ENCODE assay signal across 8 mouse cellular contexts in the genomic region with DNA sequence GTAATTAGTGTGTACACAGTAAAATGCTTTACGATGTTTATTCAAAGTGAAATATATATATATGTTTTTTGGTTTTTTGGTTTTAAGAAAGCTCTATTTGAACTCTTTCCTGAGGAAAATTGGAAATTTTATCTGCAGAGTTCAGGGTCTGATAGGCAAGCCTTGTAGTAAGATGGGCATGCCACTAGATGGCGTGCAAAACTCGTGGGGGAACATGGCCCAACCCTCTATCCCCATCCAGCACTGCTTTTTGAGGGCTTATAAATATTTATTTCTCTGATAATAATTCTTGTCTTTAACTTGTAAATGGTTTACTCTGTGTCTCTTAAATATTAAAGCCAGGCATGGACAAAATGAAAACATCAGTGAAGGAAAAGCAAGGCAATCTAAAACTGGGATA.
A peak's percentile ranks its signal among the peaks of the same experiment; 100 is the strongest.
DNase-seq lines count a peak whose midpoint lies in the region; ATAC-seq and TF ChIP-seq lines count a peak whose summit lies in the region.

No protein-coding gene starts in this region.

- H3K4me2 ChIP-seq in kidney, embryonic 14.5 days (replicated peaks; ENCODE audit: low read depth, low read length), result no peak overlapping the region
- no peak overlapping the region for H3K4me2 ChIP-seq in intestine, embryonic 16.5 days (ENCODE audit: low read depth, low read length)
- H3K4me2 ChIP-seq in lung, embryonic 14.5 days, result no peak overlapping the region

- CTCF ChIA-PET in Patski (lab: Charles Lee), result interaction anchor here (1.7 kb wide), 1 partner anchor 424 kb away, joined by 5 read pairs; no protein-coding TSS in a partner anchor

- TF ChIP-seq POLR2A in kidney, adult 2 months (IDR thresholded peaks at IDR 0.05; ENCODE audit: low read depth, low read length), result no peak

- no peak overlapping the region for H3K27ac ChIP-seq in kidney, adult 2 months (ENCODE audit: insufficient read depth, low read depth, low read length)
- H3K27ac ChIP-seq in kidney, embryonic 14.5 days (ENCODE audit: low read depth, low read length), result no peak overlapping the region
- no peak overlapping the region for H3K27ac ChIP-seq in intestine, embryonic 16.5 days (ENCODE audit: low read length)
- no peak overlapping the region for H3K27ac ChIP-seq in lung, embryonic 14.5 days (ENCODE audit: low read depth)

- no peak overlapping the region for H3K4me3 ChIP-seq in kidney, adult 2 months (ENCODE audit: insufficient read depth, low read depth, low read length)
- no peak overlapping the region for H3K4me3 ChIP-seq in kidney, embryonic 14.5 days (ENCODE audit: low read length)
- H3K4me3 ChIP-seq in intestine, embryonic 16.5 days (ENCODE audit: low read length), result no peak overlapping the region
- H3K4me3 ChIP-seq in lung, embryonic 14.5 days (ENCODE audit: low read depth, low read length), result no peak overlapping the region

- no peaks in the 10 kb centered on the region for H3K27me3 ChIP-seq in kidney, adult 2 months (replicated peaks; ENCODE audit: control insufficient read depth, insufficient read depth, low read length)
- H3K27me3 ChIP-seq in kidney, embryonic 14.5 days (ENCODE audit: control insufficient read depth, insufficient read depth, low read length), result no peaks in the 10 kb centered on the region
- peaks cover 11% of the 10 kb centered on the region for H3K27me3 ChIP-seq in Patski
- no peaks in the 10 kb centered on the region for H3K27me3 ChIP-seq in intestine, embryonic 16.5 days (replicated peaks; ENCODE audit: control insufficient read depth, insufficient read depth, low read length)
- no peaks in the 10 kb centered on the region for H3K27me3 ChIP-seq in lung, embryonic 14.5 days (ENCODE audit: insufficient read depth, low read length)

- no peaks in the 10 kb centered on the region for H3K9me3 ChIP-seq in kidney, embryonic 14.5 days (ENCODE audit: control insufficient read depth, low read length)
- no peaks in the 10 kb centered on the region for H3K9me3 ChIP-seq in intestine, embryonic 16.5 days (ENCODE audit: control insufficient read depth, low read length)
- H3K9me3 ChIP-seq in lung, embryonic 14.5 days (ENCODE audit: low read depth, low read length), result no peaks in the 10 kb centered on the region

- peak; percentile 41 for DNase-seq in kidney, adult 2 months
- DNase-seq in Patski (ENCODE audit: low read depth, low spot score), result no peak
- DNase-seq in embryo, embryonic 10 days (ENCODE audit: low spot score), result peak; percentile 77
- peak; percentile 76 for DNase-seq in lung, embryonic 14.5 days
- DNase-seq in testis, postnatal 14 days (ENCODE audit: low spot score), result peak; percentile 6
- no peak for DNase-seq in thymus, postnatal 36 days

- in situ Hi-C loops in Patski (cut with MboI; ENCODE audit: low pct_unique_long_range_greater_than_20kb), result loop anchor here (25.0 kb wide), 1 partner anchor 549 kb away; no protein-coding TSS in a partner anchor

- H3K36me3 ChIP-seq in kidney, adult 2 months (ENCODE audit: control insufficient read depth, insufficient read depth, low read length), result no peaks in the 10 kb centered on the region
- H3K36me3 ChIP-seq in kidney, embryonic 14.5 days (ENCODE audit: control insufficient read depth, insufficient read depth, low read length), result no peaks in the 10 kb centered on the region
- H3K36me3 ChIP-seq in intestine, embryonic 16.5 days (ENCODE audit: control insufficient read depth, insufficient read depth, low read length), result no peaks in the 10 kb centered on the region
- no peaks in the 10 kb centered on the region for H3K36me3 ChIP-seq in lung, embryonic 14.5 days (ENCODE audit: insufficient read depth)

- no peak for ATAC-seq in kidney, embryonic 14.5 days (ENCODE audit: low FRiP score, low TSS enrichment)
- no peak for ATAC-seq in Patski
- ATAC-seq in intestine, embryonic 16.5 days, result peak; percentile 68; the same call in 1 of the 2 replicates
- ATAC-seq in lung, embryonic 14.5 days (ENCODE audit: insufficient read depth), result no peak

- H3K9ac ChIP-seq in kidney, embryonic 14.5 days (ENCODE audit: low read depth, low read length), result no peak overlapping the region
- no peak overlapping the region for H3K9ac ChIP-seq in intestine, embryonic 16.5 days (ENCODE audit: low read depth, low read length)
- H3K9ac ChIP-seq in lung, embryonic 14.5 days, result no peak overlapping the region

- peak; percentile 84 for TF ChIP-seq CTCF in kidney, adult 2 months (conservative IDR thresholded peaks at IDR 0.05; ENCODE audit: insufficient read depth, insufficient read length, low read depth, low read length)
- peak; percentile 71 for TF ChIP-seq CTCF in Patski (IDR thresholded peaks at IDR 0.05)
- peak; percentile 79 for TF ChIP-seq CTCF in lung, embryonic 14.5 days (IDR thresholded peaks at IDR 0.05; ENCODE audit: low read depth)

- WGBS in kidney, adult 2 months, result 19% methylated on average over 3 of the region's 3 CpGs
- 19% methylated on average over 3 of the region's 3 CpGs for WGBS in kidney, embryonic 14.5 days
- 21% methylated on average over 3 of the region's 3 CpGs for WGBS in intestine, embryonic 16.5 days
- WGBS in lung, embryonic 14.5 days, result 20% methylated on average over 3 of the region's 3 CpGs

- POLR2A ChIA-PET in Patski (lab: Charles Lee), result no interaction called here

- 0 out of 2 replicates have a peak, but pooled peaks cover 4% of the 10 kb centered on the region for H3K4me1 ChIP-seq in kidney, adult 2 months (ENCODE audit: control insufficient read depth, insufficient read depth, low read length)
- H3K4me1 ChIP-seq in kidney, embryonic 14.5 days (ENCODE audit: control insufficient read depth, insufficient read depth, low read length), result no peaks in the 10 kb centered on the region
- no peaks in the 10 kb centered on the region for H3K4me1 ChIP-seq in intestine, embryonic 16.5 days (ENCODE audit: control insufficient read depth, insufficient read depth, low read length)
- no peaks in the 10 kb centered on the region for H3K4me1 ChIP-seq in lung, embryonic 14.5 days (ENCODE audit: insufficient read depth)

Comparison
In these comparisons a context has a peak if more than half of its experiments do, and no peak if none do; other contexts are left out.
1. DNase-seq: peak in kidney, adult 2 months (single experiment), embryo, embryonic 10 days (single experiment), lung, embryonic 14.5 days (single experiment) and testis, postnatal 14 days (single experiment); none in Patski (single experiment) and thymus, postnatal 36 days (0 of 2).
2. Peak in every context shown above with its lines, with median percentiles within 50 percentile points of each other: CTCF ChIP-seq.